Mouse (Mus musculus) 3T3-L1 (cell line): ENCODE results near the gene Dpysl5.
A peak's percentile ranks its signal among the peaks of the same experiment; 100 is the strongest.
"Not testable (repeated sequence)": the region's sequence is repeated elsewhere in the genome, so short reads cannot be mapped to it uniquely, and the experiment has no call there.

Experiments used
- DNase-seq: peaks from one replicate; pipeline ENCODE4 v3.0.0-alpha.2; 2015; ENCODE audit warnings: low read depth, low spot score

Dpysl5 gene

DNA sequence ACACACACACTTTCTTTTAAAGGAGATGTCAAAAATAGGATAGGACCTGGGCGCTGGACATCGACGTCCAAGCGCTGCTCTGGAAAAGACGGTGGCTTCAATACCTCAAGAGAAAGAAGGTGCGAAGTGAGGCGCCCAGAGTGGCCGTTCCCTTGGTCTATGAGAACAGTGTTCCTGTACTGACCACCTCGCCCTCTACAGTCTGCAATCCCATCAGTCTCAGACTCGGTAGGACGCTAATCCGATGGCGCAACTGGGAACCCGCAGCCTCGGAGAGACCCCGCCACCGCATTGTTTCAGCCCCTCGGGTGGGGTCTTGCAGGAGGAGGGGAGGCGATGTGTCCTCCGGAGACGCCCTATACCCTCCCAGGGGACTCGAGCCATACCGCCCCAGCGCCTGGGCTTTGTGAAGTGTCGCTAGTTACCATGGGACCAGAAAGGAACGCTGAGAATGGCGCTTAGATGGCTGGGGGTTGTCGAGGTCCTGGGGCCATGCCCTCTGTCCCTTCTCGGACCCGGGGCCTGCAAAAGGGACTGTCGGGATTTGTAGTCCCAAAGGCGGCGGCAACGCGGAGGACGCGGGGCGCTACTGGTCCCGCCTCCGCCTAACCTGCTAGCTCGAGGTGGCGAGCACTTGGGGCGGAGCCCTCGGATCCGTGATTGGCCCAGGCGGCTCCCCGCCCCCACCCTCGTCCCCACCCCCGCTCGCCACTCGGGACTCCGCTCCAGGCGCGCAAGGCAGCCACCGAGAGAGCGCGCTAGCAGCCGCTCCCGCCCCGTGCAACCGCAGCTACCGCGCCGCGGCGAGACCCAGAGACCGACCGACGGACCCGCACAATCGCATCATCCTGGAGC lies at the start of gene Dpysl5:
Gene Dpysl5 (plus strand): TSS at position 418 of the 855 bp plus-strand sequence.
- DNase-seq = no peak

- DNase-seq = no peak
Measured at GRCm38 (mm10) chr5:30665360-30665759, 46.0 kb upstream of the Dpysl5 start.

DNA sequence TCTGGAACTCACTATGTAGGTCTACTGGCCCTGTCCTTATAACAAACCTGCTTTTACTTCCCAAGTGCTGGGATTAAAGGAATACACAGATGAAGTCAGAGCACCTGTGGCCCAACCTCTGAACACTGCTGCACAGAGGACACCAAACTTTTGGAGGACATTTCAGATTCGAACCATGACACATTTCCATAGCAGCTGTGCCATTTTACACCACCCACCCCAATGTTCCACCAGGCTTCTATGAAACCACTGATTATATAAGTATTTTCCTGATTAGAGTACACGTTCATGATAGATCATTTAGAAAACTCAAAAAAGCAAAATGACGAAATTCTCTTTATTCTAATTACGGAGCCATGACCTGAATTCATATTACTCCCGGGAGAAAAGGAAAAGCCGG lies 45.4 kb upstream of the Dpysl5 start:
- no peak for DNase-seq

DNA sequence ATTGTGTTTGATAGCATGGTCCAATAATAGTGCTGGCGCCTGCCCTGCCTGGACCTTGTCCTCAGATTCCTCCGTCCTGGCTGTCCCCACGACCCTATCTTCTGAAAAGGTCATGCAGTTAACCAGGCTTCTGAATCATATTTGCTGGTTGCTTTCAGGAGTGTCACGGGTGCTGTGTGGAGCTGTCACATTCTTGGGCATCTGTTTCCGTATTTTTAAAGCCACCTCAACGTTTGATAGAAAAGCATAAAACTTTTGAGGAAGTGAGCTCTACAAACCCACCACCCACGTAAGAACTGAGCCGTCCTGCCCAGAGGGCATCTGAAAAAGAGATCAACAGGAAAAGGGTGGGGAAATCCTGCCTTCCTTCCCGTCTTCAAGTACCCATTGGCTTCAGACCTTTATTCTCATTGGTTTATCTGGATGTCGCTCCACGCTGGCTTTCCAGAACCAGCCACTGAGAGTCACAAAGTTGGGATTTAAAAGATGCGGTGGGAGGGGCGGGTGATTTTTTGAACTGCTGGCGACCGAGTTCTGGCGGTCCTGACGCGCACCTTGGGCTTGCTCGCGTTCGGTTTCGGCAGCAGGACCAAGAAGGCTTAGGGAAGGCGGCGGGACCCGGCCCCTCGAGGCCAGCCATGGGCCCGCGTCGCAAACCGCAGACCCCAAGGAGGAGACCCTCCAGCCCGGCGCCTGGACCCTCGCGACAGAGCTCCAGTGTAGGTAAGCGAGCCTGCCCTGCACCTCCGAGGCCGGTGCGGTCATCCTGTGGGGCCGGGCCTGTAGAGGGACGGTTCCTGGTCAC lies 44.8 kb upstream of the Dpysl5 start, which contains the start of gene Cenpa:
Gene Cenpa (plus strand): TSS at position 387 of the 805 bp plus-strand sequence.
- DNase-seq = peak; percentile 99

GRCm38 (mm10) chr5:30667215-30667614 lies 44.1 kb upstream of the Dpysl5 start:
- DNase-seq = no peak

DNA sequence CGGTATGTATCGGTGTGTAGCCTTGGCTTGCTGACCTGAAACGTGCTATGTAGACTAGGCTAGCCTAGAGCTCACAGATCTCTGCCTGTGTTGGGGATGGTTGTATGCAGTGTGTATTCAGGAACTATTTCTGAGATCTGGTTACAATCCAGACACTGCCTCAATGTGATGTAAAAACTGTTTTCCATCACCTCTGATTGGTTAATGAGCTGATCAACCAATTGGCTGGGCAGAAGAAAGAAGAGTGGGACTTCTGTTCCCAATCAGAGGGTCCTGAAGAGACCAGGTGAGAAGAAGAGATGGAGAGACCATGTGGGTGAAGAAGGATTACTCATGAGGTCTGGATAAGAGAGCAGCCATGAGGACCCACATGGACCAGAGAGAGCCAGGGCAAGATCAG lies 43.7 kb upstream of the Dpysl5 start:
- DNase-seq = no peak

GRCm38 (mm10) chr5:30668637-30669495 lies 42.5 kb upstream of the Dpysl5 start:
- peak; percentile 42 for DNase-seq

- no peak for DNase-seq
Measured at GRCm38 (mm10) chr5:30669496-30669830, 41.9 kb upstream of the Dpysl5 start.

DNA sequence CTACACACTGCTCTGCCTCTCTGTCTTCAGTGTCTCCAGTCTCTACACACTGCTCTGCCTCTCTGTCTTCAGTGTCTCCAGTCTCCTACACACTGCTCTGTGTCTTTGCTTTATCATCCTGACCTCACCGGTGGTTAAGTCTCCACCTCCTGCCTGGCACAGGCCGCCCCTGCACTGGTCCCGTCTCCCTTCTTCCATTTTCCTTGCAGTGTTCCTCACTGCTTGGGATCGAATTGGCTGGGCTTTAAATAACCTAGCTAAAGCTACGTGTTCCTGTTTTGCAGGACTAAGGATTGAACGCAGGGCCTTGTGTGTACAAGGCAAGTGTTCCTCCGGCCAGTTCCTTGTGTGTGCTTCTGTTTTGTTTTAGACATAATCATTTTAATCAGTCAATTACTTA lies 41.3 kb upstream of the Dpysl5 start:
- no peak for DNase-seq

DNA sequence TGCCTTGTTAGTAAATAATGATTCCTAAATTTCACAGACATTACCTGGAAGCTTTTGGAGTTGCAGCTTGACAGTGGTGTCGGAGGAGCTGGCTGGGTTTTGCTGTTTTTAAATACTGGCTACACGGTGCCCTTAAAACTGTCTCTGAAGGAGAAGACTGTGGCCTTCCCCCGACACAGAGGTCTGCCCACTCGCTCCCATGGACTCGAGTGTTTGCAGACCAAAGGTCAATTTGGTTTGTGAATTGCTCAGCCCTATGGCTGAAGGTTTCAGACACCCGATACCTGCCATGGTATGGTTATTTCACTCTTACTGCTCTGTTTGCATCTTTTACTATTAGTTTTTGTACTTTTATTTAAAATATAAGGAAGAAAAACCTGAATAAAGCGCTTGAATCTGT lies 37.4 kb upstream of the Dpysl5 start:
- no peak for DNase-seq

GRCm38 (mm10) chr5:30676800-30677199 lies 34.6 kb upstream of the Dpysl5 start:
- DNase-seq = no peak

DNA sequence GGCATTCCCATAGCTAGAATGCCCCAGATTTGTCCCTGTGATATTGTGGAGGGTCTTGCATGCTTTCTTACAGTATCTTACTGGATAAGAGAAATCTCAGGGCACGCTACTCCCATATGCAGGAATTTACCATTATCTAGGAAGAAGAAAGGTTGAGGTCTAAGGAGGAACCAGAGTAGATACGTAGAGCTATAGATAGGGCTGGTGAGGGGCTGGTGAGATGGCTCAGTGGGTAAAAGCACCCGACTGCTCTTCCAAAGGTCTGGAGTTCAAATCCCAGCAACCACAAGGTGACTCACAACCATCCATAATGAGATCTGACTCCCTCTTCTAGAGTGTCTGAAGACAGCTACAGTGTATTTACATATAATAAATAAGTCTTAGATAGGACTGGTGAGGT lies 33.3 kb upstream of the Dpysl5 start:
- DNase-seq = not testable (repeated sequence)

DNA sequence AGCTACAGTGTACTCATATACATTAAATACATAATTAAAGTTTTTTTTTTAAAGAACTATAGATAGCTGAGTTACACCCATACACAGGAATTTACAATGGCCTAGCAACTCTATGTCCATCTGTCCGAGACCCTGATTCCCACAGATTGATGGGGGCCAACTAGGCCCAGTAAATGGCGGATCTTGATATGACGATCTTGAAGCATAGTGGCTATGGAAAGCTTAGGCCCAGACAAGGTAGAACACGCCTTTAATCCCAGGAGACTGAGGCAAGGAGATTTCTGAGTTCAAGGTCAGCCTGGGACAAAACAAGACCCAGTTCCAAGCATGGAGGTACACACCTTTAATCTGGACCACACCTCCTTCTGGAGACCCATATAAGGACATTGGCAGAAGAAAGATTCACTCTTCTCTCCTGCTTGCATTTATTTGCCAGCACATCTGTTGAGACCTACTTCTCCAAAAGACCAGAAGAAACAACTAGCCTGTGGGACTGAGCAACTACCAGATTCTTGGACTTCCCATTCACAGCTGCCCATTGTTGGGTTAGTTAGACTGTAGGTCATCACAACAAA lies 32.6 kb upstream of the Dpysl5 start:
- DNase-seq = no peak

DNA sequence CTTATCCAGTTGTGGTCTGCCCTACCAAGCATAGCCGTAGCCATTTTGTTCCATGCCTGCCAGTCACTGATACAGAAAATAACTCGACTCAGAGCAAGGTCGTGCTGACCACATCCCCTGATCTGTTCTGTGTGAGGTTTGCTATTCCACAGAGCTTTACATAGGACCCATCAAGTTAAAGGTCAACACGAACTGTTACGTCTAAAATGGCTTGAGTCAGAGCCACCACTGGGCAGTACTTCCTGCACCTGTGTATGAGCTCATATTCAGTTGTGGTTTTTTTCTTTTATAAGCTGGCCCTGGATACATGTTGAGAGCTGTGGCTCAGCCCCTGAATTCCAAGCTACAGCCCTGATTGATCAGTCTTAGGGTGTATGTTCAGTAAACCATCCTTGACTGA lies 31.8 kb upstream of the Dpysl5 start:
- peak; percentile 25 for DNase-seq

DNA sequence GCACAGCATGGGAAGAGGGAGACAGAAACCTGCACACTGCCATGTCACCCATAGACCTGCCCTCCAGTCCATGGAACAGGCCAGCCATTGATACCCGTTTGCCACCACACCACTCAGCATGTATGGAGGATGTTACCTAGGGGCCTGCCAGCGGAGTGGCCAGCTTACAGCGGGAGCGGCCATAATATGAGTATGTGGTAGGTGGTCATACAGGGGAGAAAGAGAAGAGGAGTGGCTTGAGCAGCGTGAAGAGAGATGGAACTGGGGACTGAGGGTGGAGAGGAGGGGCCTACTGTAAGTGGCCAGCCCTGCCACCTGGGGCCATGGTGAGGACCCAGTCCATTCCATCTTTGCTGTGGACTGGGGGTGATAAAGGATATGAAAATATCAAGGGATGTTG lies 29.4 kb upstream of the Dpysl5 start:
- no peak for DNase-seq

- peak; percentile 44 for DNase-seq
Measured at GRCm38 (mm10) chr5:30682967-30683600, 28.3 kb upstream of the Dpysl5 start.

DNA sequence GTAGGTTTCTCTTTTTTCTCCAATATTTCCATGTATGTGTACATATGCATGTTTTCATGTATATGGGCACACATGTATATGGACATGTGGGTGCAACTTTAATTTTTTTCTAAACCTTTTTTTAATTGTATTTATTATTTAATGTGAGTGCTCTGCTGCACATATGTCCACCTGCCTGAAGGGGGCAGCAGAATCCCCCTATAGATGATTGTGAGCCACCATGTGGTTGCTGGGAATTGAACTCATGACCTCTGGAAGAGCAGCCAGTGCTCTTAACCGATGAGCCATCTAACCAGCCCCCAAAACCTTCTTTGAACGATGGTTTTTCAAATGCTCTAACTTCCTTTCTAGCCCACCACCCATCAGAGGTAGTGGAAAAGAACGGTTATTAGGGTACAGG lies 27.4 kb upstream of the Dpysl5 start:
- DNase-seq = peak; percentile 29

GRCm38 (mm10) chr5:30686781-30687180 lies 24.6 kb upstream of the Dpysl5 start:
- DNase-seq = peak; percentile 43

DNA sequence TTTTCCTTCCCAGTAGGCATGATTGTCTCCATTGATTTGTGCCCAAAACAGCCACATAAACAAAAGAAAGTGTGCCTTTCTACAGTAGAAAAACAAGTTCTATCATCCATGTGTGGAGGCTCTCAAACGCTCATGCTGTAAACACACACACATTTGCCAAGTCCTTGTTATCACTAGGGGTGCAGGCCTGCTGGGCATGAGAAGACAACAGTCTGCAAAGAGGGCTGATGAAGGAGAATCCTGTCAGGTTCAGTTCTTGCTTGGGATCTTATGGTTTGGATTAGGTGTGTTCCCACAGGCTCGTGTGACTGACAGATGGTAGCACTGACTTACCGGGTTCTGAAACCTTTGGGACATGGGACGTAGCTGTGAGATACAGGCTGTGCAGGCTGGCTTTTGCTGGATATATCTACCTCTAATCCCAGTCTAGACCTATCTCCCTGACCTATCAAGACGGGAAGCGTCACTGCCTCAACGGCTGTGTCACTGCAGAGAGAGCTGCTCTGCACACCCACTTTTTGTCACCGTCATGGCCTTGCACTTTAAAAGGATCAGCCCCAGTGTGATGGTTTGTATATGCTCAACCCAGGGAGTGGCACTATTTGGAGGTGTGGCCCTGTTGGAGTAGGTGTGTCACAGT lies 10.9 kb upstream of the Dpysl5 start:
- no peak for DNase-seq

DNA sequence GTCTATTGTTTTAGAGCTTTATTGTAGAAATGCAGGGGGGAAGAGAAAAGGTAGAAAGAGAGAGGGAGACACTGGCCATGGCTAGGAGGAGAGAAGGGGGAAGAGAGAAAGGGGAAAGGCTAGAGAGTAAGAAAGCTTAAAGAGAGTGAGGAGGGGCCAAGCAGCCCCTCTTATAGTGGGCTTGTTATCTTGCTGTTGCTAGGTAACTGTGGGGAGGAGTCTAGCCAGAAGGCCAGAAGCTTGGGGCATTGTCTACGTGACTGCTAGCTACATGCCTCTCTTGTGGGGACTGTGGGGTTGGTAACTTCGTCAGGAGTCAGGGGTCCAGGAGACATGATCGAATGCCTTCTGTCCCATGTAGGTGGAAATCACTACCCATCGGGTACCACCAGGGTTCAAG lies 10.0 kb upstream of the Dpysl5 start:
- DNase-seq = not testable (repeated sequence)
